Mouse (Mus musculus) spleen, adult 2 months (tissue): ENCODE measurements around the gene Krt81.

Experiments used
- CTCF ChIP-seq: fragments of 200-500 bp; IDR thresholded peaks from 2 replicates; pipeline ENCODE4 v1.5.1; 2011; ENCODE audit warnings: mild to moderate bottlenecking, inconsistent platforms; ENCODE audit not compliant: insufficient read depth, insufficient read length, insufficient replicate concordance; ENCODE audit errors: extremely low read depth
- POLR2A ChIP-seq: fragments of 200-500 bp; IDR thresholded peaks from 2 replicates; pipeline ENCODE4 v1.6.1; 2011; ENCODE audit warnings: low read depth, low read length, inconsistent platforms

- TF ChIP-seq POLR2A: no peak
- no peak for TF ChIP-seq CTCF
Measured at GRCm38 (mm10) chr15:101436611-101437010, 26.9 kb downstream of the Krt81 start.
